Mouse (Mus musculus): ENCODE measurements around the gene Hoxc10.

Hoxc10 gene

DNA sequence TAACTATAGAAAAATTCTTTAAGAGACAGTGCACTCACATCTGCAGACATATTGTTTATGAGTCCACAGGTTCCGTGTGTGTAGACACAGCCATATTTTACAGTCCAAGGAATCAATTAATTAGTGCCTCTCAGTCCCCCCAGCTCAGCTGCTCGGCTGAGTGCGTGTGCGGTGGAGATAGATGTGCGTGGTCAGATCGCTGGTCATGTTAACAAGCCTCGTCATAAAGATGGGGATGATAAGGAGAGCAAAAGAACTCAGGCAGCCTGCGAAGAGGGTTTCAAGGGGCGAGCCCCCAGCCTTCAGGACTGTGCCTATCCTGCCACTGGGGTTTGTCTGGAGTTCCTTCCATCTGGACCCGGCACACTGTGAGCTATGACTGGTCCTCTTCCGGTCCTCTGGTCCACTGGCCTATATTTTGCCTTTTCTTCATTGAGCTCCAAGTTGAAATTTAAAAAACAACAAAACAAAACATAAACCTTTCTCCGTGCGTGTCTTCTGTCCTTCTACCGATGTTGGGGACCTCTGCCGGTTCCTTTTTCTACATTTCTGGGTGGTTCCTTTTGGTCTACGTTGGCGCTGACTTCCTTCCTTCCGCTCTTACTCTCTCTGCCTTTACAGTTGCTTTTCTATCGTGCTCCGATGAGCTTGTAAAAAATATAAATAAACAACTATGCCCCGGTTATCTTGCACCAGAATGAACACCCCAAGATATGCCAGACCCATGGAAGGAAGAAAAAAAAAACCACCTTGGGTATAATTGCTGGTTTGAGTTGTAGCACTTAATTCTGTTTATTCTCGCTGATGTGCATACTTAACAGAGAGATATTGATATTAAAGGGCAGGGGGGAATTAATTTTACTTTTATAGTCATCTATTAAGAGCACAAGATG lies 21.2 kb upstream of the Hoxc10 start:
- DNase-seq, result no peak

DNA sequence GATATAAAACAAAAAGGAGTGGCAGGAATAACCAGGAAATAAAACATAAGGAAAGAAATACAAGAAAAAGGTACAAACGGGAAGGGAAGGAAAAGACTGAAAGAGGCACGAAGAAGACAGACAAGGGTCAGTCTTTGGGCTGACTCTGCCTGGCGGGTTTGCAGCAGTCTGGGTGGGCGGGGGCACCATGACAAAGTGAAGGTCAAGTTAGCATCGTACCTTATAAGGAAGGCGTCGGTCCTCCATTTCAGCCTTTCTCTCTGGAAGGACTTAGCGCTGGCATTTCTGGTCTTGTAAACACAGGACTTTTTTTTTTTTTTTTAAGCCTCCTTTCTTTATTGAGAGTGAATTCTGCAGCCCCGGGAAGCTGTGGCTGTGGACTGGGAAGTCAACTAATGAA lies 19.3 kb upstream of the Hoxc10 start:
- DNase-seq, result no peak

DNA sequence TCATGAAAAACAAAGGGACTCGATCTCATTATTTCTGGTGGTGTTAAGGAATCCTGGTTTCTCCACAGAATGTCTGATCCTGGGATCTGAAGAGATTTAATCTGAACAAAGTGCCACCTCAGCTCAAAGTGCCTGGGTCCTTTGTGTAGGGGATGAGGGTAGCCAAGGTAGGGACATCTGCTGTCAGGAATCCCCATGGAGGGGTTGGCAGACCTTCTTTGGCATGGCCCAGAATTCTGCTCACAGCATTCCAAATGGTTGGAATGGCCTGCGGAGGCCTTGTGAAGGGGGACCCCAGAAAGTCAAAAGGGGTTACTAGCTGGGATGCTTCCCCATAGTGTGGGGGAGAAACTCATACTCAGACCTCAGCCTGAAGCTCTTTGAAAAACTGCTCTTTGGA lies 17.8 kb upstream of the Hoxc10 start:
- DNase-seq, result no peak

DNA sequence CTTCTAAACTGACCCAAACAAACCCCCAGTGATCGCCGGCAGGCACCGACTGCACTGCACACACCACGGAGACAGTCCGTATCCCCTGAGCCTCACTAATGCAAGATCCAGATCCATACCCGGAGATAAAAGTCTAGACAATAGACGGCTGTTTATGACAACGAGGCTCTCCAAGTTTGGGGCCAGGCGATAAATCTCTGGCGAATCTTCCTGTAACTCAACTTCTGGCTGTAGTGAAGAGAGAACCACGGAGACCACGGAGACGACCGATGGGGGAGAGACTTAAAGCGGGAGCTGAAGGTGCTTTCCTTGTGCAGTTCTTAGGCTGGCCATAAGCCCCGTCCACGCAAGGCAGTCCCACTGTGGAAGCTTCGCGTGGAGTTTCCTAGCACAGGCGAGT lies 16.9 kb upstream of the Hoxc10 start:
- DNase-seq, result no peak

- no peak for DNase-seq
Measured at GRCm38 (mm10) chr15:102950877-102951276, 15.7 kb upstream of the Hoxc10 start.

GRCm38 (mm10) chr15:102953561-102953960 lies 13.0 kb upstream of the Hoxc10 start:
- no peak for DNase-seq

DNA sequence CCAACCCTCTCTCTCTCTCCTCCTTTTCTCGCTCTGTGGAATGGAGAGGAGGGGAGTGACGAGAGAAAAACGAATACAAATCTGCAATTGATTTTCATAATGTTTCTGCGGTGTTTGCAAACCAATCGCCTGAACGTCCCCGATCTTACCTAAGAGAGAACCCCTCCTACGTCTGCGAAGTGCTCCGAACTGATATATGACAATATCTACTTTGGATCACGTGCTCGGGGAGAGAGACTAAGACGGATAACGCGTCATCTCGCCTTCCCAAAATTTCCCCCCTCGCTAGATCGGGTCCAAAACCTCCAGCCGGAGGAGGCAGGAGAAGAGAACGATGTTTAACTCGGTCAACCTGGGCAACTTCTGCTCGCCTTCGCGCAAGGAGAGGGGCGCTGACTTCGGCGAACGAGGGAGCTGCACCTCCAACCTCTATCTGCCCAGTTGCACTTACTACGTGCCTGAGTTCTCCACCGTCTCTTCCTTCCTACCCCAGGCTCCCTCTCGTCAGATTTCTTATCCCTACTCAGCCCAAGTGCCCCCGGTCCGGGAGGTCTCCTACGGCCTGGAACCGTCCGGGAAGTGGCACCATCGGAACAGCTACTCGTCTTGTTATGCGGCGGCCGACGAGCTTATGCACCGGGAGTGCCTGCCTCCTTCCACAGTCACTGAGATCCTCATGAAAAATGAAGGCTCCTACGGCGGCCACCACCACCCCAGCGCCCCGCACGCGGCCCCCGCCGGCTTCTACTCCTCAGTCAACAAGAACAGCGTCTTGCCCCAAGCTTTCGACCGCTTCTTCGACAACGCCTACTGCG lies 12.2 kb upstream of the Hoxc10 start, which contains the start of gene Hoxc11:
TSS of gene Hoxc11 (plus strand) at position 236 of the 815 bp plus-strand sequence.
- no peak for DNase-seq

DNA sequence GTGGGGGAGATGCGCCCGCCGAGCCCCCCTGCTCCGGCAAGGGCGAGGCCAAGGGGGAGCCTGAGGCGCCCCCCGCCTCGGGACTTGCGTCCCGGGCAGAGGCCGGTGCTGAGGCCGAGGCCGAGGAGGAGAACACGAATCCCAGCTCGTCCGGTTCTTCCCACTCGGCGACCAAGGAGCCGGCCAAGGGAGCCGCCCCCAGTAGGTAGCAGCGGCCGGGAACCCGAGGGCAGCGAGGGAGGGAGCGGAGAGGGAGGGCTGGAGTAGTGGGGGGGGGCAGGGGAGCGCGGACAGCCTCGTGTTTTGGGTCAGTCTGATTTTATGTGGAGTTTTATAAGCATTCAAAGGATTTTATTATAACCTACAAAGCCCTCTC lies 11.6 kb upstream of the Hoxc10 start:
- no peak for DNase-seq

GRCm38 (mm10) chr15:102955833-102956640 lies 10.6 kb upstream of the Hoxc10 start:
- no peak for DNase-seq

DNA sequence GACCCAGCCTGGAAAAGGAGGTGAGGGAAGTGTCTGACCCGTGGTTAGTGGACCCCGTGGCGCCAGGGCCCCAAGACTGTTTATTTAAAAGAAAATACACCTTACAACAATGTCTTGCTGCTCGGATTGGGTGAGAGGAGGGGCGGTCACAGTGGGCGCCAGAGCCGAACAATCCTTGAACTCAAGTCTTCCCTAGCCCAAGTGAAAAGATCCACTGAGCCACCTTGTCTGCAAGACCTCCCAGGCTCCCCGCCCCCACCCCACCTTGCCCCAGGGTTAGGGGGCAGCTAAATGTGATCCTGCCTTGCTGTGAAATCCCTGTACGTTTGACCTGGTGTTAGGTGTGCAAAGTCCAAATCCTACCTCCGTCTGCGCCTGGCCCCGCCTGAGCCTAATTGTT lies 9.7 kb upstream of the Hoxc10 start:
- DNase-seq, result no peak

- no peak for DNase-seq
Measured at GRCm38 (mm10) chr15:102959663-102960191, 6.9 kb upstream of the Hoxc10 start.

DNA sequence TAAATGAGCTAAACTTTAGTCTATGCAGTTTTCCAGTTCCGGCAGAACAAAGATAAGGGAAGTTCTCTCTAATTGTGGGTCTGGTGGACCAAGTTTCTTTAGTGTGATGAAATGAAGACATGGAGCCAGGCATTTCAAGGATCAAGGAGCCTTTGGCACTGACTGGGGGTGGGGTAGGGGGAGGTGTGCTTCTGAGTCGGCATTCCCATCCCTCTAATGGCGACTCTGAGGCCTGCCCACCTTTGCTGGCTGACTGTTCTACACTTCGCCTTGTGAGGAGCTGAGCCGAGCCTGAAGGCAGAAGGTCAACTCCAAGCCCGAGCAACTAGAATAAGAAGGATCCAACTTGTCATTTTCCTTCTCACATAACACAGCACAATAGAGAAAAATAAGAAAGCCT lies 4.9 kb upstream of the Hoxc10 start:
- DNase-seq, result no peak

DNA sequence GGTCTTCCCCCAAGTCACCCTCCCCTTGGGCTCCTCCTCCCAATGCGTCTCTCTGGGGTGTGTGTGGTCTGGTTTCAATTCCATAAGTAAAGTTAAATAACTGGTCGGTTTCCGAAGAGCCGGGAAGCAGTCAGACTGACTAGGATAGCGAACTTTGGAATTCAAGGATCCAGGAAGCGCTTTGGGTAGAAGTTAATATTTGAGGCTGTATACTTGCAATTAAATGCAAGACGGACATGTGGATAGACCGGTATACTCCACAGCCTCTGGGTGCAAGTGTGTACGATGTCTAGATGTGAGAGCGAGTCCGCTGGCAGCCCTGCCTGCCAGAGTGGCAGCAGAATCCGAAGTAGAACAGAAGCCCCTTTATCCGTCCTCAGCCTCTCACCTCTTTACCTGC lies 4.1 kb upstream of the Hoxc10 start:
- no peak for DNase-seq

- no peak for DNase-seq
Measured at GRCm38 (mm10) chr15:102963259-102963658, 3.3 kb upstream of the Hoxc10 start.

GRCm38 (mm10) chr15:102963671-102964640 lies 2.6 kb upstream of the Hoxc10 start:
- no peak for DNase-seq

GRCm38 (mm10) chr15:102965003-102965891 lies 1.3 kb upstream of the Hoxc10 start:
- no peak for DNase-seq

DNA sequence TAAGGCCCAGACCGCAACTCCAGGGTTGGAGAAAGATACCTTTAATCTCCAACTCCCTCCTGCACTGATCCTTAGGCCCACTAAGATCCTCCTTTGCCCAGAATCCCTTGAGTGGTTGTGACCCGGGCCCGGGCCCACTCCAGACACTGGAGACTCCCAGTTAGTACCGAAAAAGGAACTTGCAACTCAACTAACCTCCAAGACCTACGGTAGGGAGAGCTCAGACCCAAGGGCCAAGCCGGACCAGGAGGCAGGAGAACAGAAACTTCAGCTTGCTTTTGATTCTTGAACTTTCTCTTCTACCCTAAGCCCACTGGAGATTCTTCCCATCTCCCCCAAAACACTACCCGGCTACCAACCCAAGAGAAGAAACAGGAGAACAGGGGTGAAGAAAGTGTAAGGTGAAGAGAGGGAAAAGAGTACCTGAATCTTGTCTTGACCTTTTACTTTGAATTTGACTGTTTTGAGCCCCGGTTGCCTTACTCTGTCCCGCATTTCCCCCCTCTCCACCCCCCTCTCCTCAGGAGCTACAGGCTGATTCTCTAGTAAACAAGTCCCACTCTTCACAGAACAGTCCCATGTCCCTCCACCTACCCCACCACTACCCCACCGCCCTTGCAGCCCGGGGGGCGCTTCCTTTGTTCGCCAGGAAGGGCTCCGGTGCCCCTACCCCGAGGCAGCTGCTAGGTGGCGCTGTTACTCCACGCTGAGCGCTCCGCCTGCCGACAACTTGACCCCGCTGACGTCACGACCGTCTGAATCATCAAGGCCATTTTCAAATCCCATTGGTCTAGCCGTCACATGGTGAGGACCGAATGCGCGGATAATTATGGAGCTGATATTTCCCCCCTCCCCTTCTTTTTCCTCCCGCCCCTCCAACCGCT lies 462 bp upstream of the Hoxc10 start:
- DNase-seq, result peak; percentile 62

- no peak for DNase-seq
Measured at GRCm38 (mm10) chr15:102967312-102967510, 615 bp downstream of the Hoxc10 start, which contains the start of gene Hoxc5. Gene Hoxc5 (plus strand): TSS chr15:102967443.

- no peak for DNase-seq
Measured at GRCm38 (mm10) chr15:102967511-102968397, 1.2 kb downstream of the Hoxc10 start.

Data from thymus, postnatal 14 days (tissue).